Mouse (Mus musculus): ENCODE data around the gene Ttyh2. TPM values are rescaled to one million over a fixed set of nuclear protein-coding genes. Genes with fewer than 3 reads are reported as not detected.

Gene Ttyh2
- polyA plus RNA-seq, 1 experiment from 2014 or later = 41.1 TPM

GRCm38 (mm10) chr11:114728333-114728732 is 53.1 kb downstream of the Ttyh2 start:
- Histone ChIP-seq H3K4me3 (ENCODE audit: low read depth, low read length) (no peak overlapping the region), H3K36me3 (ENCODE audit: control insufficient read depth, insufficient read depth, low read length) (no peaks in the 10 kb centered on the region), H3K9ac (ENCODE audit: low read depth, low read length) (no peak overlapping the region), H3K27me3 (replicated peaks; ENCODE audit: control insufficient read depth, insufficient read depth, low read length) (no peaks in the 10 kb centered on the region; the same call in 1 of the 2 replicates), H3K27ac (replicated peaks; ENCODE audit: low read depth, low read length) (no peak overlapping the region), H3K4me2 (ENCODE audit: low read depth, low read length) (no peak overlapping the region), H3K9me3 (ENCODE audit: control insufficient read depth, low read length) (no peaks in the 10 kb centered on the region), H3K4me1 (ENCODE audit: control insufficient read depth, insufficient read depth, low read length) (peaks cover 24% of the 10 kb centered on the region)
- DNase-seq (ENCODE audit: low spot score) (no peak), ATAC-seq (ENCODE audit: low read depth) (no peak)
- 34% methylated on average over 5 of the region's 5 CpGs for WGBS

DNA sequence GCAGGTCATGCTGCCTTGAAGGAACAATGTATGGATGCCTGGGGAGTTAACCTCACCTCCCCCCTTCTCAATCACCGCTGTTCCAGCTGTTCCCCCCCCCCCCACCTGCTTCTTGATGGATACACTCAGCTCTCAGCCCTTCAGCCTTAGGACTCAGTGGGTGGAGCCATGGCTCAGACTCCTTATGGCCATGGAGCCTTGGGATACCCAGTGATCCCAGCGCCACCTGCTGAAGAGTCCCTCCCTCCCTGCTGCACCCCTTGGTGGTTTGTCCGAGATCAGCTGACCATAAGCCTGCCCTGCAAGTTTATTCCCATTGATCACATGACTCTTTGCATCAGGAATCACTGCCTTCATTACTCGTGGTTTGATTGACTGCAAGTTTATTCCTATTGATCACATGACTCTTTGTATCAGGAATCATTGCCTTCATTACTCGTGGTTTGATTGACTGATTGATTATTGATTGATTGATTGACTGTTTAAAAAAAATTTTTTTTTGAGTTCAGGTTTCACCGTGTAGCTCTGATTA is 54.7 kb downstream of the Ttyh2 start:
- DNase-seq (ENCODE audit: low spot score) (no peak), ATAC-seq (ENCODE audit: low read depth) (no peak)
- Histone ChIP-seq H3K4me3 (ENCODE audit: low read depth, low read length) (no peak overlapping the region), H3K36me3 (ENCODE audit: control insufficient read depth, insufficient read depth, low read length) (no peaks in the 10 kb centered on the region), H3K27me3 (replicated peaks; ENCODE audit: control insufficient read depth, insufficient read depth, low read length) (no peaks in the 10 kb centered on the region; the same call in 1 of the 2 replicates), H3K4me2 (ENCODE audit: low read depth, low read length) (no peak overlapping the region), H3K9ac (ENCODE audit: low read depth, low read length) (no peak overlapping the region), H3K27ac (replicated peaks; ENCODE audit: low read depth, low read length) (no peak overlapping the region), H3K9me3 (ENCODE audit: control insufficient read depth, low read length) (no peaks in the 10 kb centered on the region), H3K4me1 (ENCODE audit: control insufficient read depth, insufficient read depth, low read length) (peaks cover 23% of the 10 kb centered on the region)
- 52% methylated on average over 6 of the region's 6 CpGs for WGBS

DNA sequence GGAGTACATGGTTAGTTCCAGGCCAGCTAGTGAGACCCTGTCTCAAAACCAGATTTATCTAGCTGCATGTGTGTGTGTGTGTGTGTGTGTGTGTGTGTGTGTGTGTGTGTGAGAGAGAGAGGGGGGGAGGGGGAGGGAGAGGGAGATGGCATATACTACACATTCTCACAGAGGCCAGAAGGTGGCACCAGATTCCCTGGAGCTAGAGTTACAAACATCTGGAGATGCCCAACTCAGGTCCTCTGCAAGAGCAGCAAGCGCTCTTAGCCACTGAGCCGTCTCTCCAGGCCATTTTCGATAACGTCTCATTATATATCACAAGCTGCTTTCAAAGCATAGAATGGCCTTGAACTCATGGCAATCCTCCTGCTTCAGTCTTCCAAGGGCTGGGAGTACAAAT is 56.5 kb downstream of the Ttyh2 start:
- H3K9me3 ChIP-seq (ENCODE audit: control insufficient read depth, low read length) = no peaks in the 10 kb centered on the region
- H3K9ac ChIP-seq (ENCODE audit: low read depth, low read length) = no peak overlapping the region
- no peak for DNase-seq (ENCODE audit: low spot score)
- peaks cover 18% of the 10 kb centered on the region for H3K4me1 ChIP-seq (ENCODE audit: control insufficient read depth, insufficient read depth, low read length)
- no peaks in the 10 kb centered on the region for H3K36me3 ChIP-seq (ENCODE audit: control insufficient read depth, insufficient read depth, low read length)
- WGBS = 61% methylated on average over 4 of the region's 4 CpGs
- H3K4me3 ChIP-seq (ENCODE audit: low read depth, low read length) = no peak overlapping the region
- H3K27ac ChIP-seq (replicated peaks; ENCODE audit: low read depth, low read length) = no peak overlapping the region
- H3K4me2 ChIP-seq (ENCODE audit: low read depth, low read length) = no peak overlapping the region
- ATAC-seq (ENCODE audit: low read depth) = no peak
- no peaks in the 10 kb centered on the region; the same call in 1 of the 2 replicates for H3K27me3 ChIP-seq (replicated peaks; ENCODE audit: control insufficient read depth, insufficient read depth, low read length)

DNA sequence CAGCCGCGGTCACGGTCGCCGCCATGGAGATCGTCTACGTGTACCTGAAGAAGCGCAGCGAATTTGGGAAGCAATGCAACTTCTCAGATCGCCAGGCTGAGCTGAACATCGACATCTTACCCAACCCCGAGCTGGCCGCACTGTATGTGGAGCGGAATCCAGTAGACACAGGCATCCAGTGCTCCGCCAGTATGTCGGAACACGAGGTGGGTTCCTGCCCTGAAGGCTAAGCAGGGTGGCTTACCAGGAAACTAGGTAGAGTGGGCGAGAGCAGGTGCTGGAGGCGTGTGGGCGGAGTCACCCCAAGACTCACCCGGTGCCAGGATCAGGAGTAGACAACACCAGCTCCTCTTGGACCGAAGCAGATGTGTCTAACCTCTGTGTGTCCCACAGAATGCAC is 57.7 kb downstream of the Ttyh2 start:
- ATAC-seq (ENCODE audit: low read depth) (no peak), DNase-seq (ENCODE audit: low spot score) (no peak)
- no peaks in the 10 kb centered on the region for H3K9me3 ChIP-seq (ENCODE audit: control insufficient read depth, low read length)
- no peak overlapping the region for H3K27ac ChIP-seq (replicated peaks; ENCODE audit: low read depth, low read length)
- no peak overlapping the region for H3K4me3 ChIP-seq (ENCODE audit: low read depth, low read length)
- no peak overlapping the region for H3K9ac ChIP-seq (ENCODE audit: low read depth, low read length)
- peaks cover 11% of the 10 kb centered on the region; the same call in 1 of the 2 replicates for H3K4me1 ChIP-seq (ENCODE audit: control insufficient read depth, insufficient read depth, low read length)
- WGBS = 79% methylated on average over 22 of the region's 22 CpGs
- H3K4me2 ChIP-seq (ENCODE audit: low read depth, low read length) = no peak overlapping the region
- H3K27me3 ChIP-seq (replicated peaks; ENCODE audit: control insufficient read depth, insufficient read depth, low read length) = no peaks in the 10 kb centered on the region; the same call in 1 of the 2 replicates
- no peaks in the 10 kb centered on the region for H3K36me3 ChIP-seq (ENCODE audit: control insufficient read depth, insufficient read depth, low read length)

GRCm38 (mm10) chr11:114736111-114736510 is 60.9 kb downstream of the Ttyh2 start:
- no peak for DNase-seq (ENCODE audit: low spot score)
- Histone ChIP-seq H3K27me3 (replicated peaks; ENCODE audit: control insufficient read depth, insufficient read depth, low read length) (no peaks in the 10 kb centered on the region), H3K4me1 (ENCODE audit: control insufficient read depth, insufficient read depth, low read length) (no peaks in the 10 kb centered on the region), H3K4me3 (ENCODE audit: low read depth, low read length) (no peak overlapping the region), H3K36me3 (ENCODE audit: control insufficient read depth, insufficient read depth, low read length) (no peaks in the 10 kb centered on the region), H3K4me2 (ENCODE audit: low read depth, low read length) (no peak overlapping the region), H3K9me3 (ENCODE audit: control insufficient read depth, low read length) (no peaks in the 10 kb centered on the region), H3K9ac (ENCODE audit: low read depth, low read length) (no peak overlapping the region), H3K27ac (replicated peaks; ENCODE audit: low read depth, low read length) (no peak overlapping the region)
- no peak for ATAC-seq (ENCODE audit: low read depth)
- WGBS = 80% methylated on average over 2 of the region's 2 CpGs

DNA sequence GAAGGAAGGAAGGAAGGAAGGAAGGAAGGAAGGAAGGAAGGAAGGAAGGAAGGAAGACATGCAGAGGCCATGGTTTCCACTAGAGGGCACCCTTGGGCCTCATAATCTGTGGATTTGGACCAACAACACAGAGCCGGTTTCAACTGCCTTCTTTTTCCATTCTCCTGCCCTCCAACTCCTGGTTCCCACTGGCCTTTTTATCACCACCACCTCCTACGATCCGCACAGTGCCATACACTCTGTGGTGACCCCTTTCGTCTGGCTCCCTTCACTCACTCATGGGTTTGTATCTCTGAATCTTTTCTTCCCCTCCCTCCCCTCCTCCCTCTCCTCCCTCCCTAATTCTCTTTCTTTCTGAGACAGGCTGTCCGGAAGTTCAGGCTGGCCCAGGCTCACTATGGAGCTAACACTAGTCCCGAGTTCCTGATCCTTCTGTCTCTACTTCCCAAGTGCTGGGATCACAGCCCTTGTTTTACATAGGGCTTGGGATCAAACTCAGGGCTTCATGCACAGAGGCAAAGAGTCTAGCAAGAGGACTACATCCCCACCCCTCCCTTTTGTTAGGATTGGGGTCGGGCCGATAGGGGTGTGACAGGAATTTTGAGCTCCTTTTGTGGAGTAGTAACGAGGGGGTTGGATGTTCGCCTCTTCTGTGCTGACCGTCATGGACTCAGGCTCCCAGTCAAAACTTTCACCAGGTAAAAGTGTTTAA is 61.8 kb downstream of the Ttyh2 start:
- no peak overlapping the region for H3K9ac ChIP-seq (ENCODE audit: low read depth, low read length)
- H3K4me2 ChIP-seq (ENCODE audit: low read depth, low read length) = peak overlapping the region; percentile 35

GRCm38 (mm10) chr11:114740598-114740997 is 65.4 kb downstream of the Ttyh2 start:
- ATAC-seq (ENCODE audit: low read depth) (no peak), DNase-seq (ENCODE audit: low spot score) (no peak)
- H3K9ac ChIP-seq (ENCODE audit: low read depth, low read length) = no peak overlapping the region
- no peak overlapping the region for H3K4me3 ChIP-seq (ENCODE audit: low read depth, low read length)
- no peaks in the 10 kb centered on the region for H3K4me1 ChIP-seq (ENCODE audit: control insufficient read depth, insufficient read depth, low read length)
- H3K27me3 ChIP-seq (replicated peaks; ENCODE audit: control insufficient read depth, insufficient read depth, low read length) = no peaks in the 10 kb centered on the region
- no peaks in the 10 kb centered on the region for H3K36me3 ChIP-seq (ENCODE audit: control insufficient read depth, insufficient read depth, low read length)
- no peak overlapping the region for H3K4me2 ChIP-seq (ENCODE audit: low read depth, low read length)
- no peaks in the 10 kb centered on the region for H3K9me3 ChIP-seq (ENCODE audit: control insufficient read depth, low read length)
- no peak overlapping the region for H3K27ac ChIP-seq (replicated peaks; ENCODE audit: low read depth, low read length)
- 32% methylated on average over 10 of the region's 10 CpGs for WGBS

More for the DNA sequence above, 61.8 kb downstream of the Ttyh2 start:
- no peak overlapping the region for H3K4me3 ChIP-seq (ENCODE audit: low read depth, low read length)
- H3K4me1 ChIP-seq (ENCODE audit: control insufficient read depth, insufficient read depth, low read length) = no peaks in the 10 kb centered on the region
- 0 out of 2 replicates have a peak, but pooled peaks have one; percentile 21 for ATAC-seq (ENCODE audit: low read depth)
- no peaks in the 10 kb centered on the region for H3K27me3 ChIP-seq (replicated peaks; ENCODE audit: control insufficient read depth, insufficient read depth, low read length)
- H3K36me3 ChIP-seq (ENCODE audit: control insufficient read depth, insufficient read depth, low read length) = no peaks in the 10 kb centered on the region
- no peaks in the 10 kb centered on the region for H3K9me3 ChIP-seq (ENCODE audit: control insufficient read depth, low read length)
- peak; percentile 76 for DNase-seq (ENCODE audit: low spot score)
- WGBS = 35% methylated on average over 11 of the region's 11 CpGs
- no peak overlapping the region for H3K27ac ChIP-seq (replicated peaks; ENCODE audit: low read depth, low read length)

- Histone ChIP-seq H3K36me3 (ENCODE audit: control insufficient read depth, insufficient read depth, low read length) (no peaks in the 10 kb centered on the region), H3K9me3 (ENCODE audit: control insufficient read depth, low read length) (no peaks in the 10 kb centered on the region), H3K9ac (ENCODE audit: low read depth, low read length) (no peak overlapping the region), H3K4me2 (ENCODE audit: low read depth, low read length) (no peak overlapping the region), H3K27ac (replicated peaks; ENCODE audit: low read depth, low read length) (no peak overlapping the region), H3K27me3 (replicated peaks; ENCODE audit: control insufficient read depth, insufficient read depth, low read length) (no peaks in the 10 kb centered on the region), H3K4me1 (ENCODE audit: control insufficient read depth, insufficient read depth, low read length) (no peaks in the 10 kb centered on the region), H3K4me3 (ENCODE audit: low read depth, low read length) (no peak overlapping the region)
- ATAC-seq (ENCODE audit: low read depth) (no peak), DNase-seq (ENCODE audit: low spot score) (no peak)
- 46% methylated on average over 6 of the region's 6 CpGs for WGBS
Measured at GRCm38 (mm10) chr11:114741451-114741850, 66.2 kb downstream of the Ttyh2 start.

DNA sequence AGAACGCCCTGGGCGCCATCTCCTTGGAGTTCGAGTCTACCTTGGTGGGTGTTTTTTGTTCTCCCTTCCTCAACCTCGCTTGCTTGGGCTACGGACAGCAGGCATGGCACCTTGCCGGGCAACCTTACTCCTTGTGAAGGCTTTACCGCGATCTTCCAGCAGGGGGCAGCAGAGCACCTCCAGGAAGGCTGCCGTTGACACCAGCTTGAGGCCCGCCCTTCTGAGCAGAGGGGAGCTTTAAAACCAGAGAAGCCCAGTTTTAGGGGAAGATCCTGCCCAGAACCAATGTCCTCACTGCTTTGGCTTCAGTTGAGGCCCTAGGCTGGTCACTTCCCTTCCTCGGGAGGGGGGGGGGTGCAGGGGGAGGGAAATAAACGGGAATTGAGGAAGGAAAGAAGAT is 69.9 kb downstream of the Ttyh2 start:
- no peak overlapping the region for H3K27ac ChIP-seq (replicated peaks; ENCODE audit: low read depth, low read length)
- H3K27me3 ChIP-seq (replicated peaks; ENCODE audit: control insufficient read depth, insufficient read depth, low read length) = no peaks in the 10 kb centered on the region
- no peak overlapping the region for H3K4me3 ChIP-seq (ENCODE audit: low read depth, low read length)
- H3K9me3 ChIP-seq (ENCODE audit: control insufficient read depth, low read length) = no peaks in the 10 kb centered on the region
- H3K36me3 ChIP-seq (ENCODE audit: control insufficient read depth, insufficient read depth, low read length) = no peaks in the 10 kb centered on the region
- no peaks in the 10 kb centered on the region for H3K4me1 ChIP-seq (ENCODE audit: control insufficient read depth, insufficient read depth, low read length)
- ATAC-seq (ENCODE audit: low read depth) (peak; percentile 88), DNase-seq (ENCODE audit: low spot score) (peak; percentile 91)
- WGBS = under 1% methylated on average over 12 of the region's 12 CpGs
- H3K9ac ChIP-seq (ENCODE audit: low read depth, low read length) = peak overlapping the region; percentile 12
- H3K4me2 ChIP-seq (ENCODE audit: low read depth, low read length) = peak overlapping the region; percentile 41

Data from embryonic facial prominence, embryonic 14.5 days (tissue).